Mouse (Mus musculus) thymus, adult 2 months (tissue): ENCODE data around the gene Rptor. TPM values are rescaled to one million over a fixed set of nuclear protein-coding genes. Genes with fewer than 3 reads are reported as not detected.

Experiments
- DNase-seq: peaks from one replicate; pipeline ENCODE4 v3.0.0; 2021
- H3K27ac ChIP-seq: fragments of 200-500 bp; 2 replicates; pipeline ENCODE4 v1.5.1; 2012; ENCODE audit warnings: low read length, control low read depth; ENCODE audit not compliant: control insufficient read depth, insufficient read depth
- H3K27me3 ChIP-seq: fragments of 200-500 bp; 2 replicates; pipeline ENCODE4 v1.6.1; 2012; ENCODE audit warnings: mild to moderate bottlenecking, low read length, moderate library complexity, mixed read lengths; ENCODE audit not compliant: control insufficient read depth, insufficient read depth
- H3K36me3 ChIP-seq: fragments of 200-500 bp; 2 replicates; pipeline ENCODE4 v1.6.1; 2012; ENCODE audit warnings: mild to moderate bottlenecking, low read length, moderate library complexity; ENCODE audit not compliant: control insufficient read depth, insufficient read depth
- H3K4me1 ChIP-seq: fragments of 200-500 bp; replicated peaks from 2 replicates; pipeline ENCODE4 v1.6.1; 2012; ENCODE audit warnings: low read length; ENCODE audit not compliant: control insufficient read depth, insufficient read depth
- H3K4me3 ChIP-seq: fragments of 200-500 bp; 2 replicates; pipeline ENCODE4 v1.5.1; 2012; ENCODE audit warnings: mild to moderate bottlenecking, low read length, control low read depth, moderate library complexity; ENCODE audit not compliant: control insufficient read depth, insufficient read depth
- CTCF ChIP-seq: fragments of 200-500 bp; IDR thresholded peaks from 2 replicates; pipeline ENCODE4 v1.5.1; 2012; ENCODE audit warnings: mild to moderate bottlenecking, control low read depth, low read length, moderate library complexity, borderline replicate concordance; ENCODE audit not compliant: control insufficient read depth, poor library complexity, insufficient read depth; ENCODE audit errors: extremely low read depth
- POLR2A ChIP-seq: fragments of 200-500 bp; IDR thresholded peaks from 2 replicates; pipeline ENCODE4 v1.6.1; 2012; ENCODE audit warnings: mild to moderate bottlenecking, low read length, control low read depth, moderate library complexity; ENCODE audit not compliant: control insufficient read depth, poor library complexity, insufficient read depth; ENCODE audit errors: extremely low read depth
- WGBS: fragments of 180-500 bp; shearing (Covaris S2); methylation state at CpG from one replicate; pipeline ENCODE4 v1.1.7; 2018; 5-methylcytosine and 5-hydroxymethylcytosine counted together
- polyA plus RNA-seq: library from polyadenylated mRNA; depleted of rRNA; stranded (reverse); fragments of >200 nt; gene quantifications from 2 replicates; pipeline ENCODE4 v1.2.3, GENCODE M21; 2012

The Rptor gene
- polyA plus RNA-seq, 1 experiment, result 58.7 TPM

DNA sequence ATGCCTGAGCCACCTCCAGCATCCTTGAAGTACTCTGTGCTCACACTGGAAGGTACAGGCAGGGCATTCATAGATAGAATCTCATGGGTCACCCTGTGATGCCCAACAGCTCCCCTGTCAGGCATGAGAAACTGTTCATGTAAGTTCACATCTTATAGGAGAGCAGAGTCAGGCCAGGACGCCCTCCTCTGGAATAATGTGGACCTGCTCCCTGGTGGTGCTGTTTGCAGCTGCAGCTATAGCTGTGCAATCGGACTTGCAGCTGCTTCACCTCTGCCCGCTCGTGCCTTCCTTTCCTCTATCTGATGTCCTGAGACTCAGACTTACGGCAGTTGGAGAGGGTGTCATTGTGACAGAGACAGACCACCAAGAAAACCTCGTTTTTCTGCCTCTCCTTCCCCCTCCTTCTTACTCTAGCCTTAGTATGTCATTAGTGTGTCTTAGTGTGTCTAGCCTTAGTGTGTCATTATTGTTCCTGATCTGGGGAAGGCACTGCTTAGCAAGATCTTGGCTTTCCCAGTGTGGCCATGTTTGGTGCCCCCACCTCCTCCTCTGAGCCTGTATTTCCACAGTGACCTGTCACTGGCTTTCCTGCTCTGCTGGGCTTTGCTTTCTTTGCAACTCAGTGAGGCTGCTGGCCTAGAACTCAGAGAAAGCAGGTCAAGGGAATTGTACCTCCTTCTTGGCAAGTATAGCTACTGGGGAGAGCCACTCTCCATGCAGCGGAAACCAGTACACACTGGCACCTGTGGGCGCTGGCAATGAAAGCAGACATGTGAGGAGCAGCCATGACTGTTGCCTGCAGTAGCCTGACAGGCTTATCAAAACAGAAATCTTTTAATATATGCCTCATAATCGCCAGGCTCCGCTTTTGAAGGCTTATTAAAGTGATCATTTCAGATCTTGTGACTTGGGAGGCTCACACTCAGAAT lies 237.0 kb downstream of the Rptor start:
- Histone ChIP-seq H3K27ac (no peak overlapping the region), H3K4me3 (no peak overlapping the region), H3K27me3 (no peaks in the 10 kb centered on the region; the same call in 1 of the 2 replicates), H3K4me1 (peaks cover 41% of the 10 kb centered on the region), H3K36me3 (no peaks in the 10 kb centered on the region)
- 87% methylated on average over 10 of the region's 10 CpGs for WGBS
- no peak for TF ChIP-seq CTCF
- TF ChIP-seq POLR2A, result no peak
- peak; percentile 21 for DNase-seq

DNA sequence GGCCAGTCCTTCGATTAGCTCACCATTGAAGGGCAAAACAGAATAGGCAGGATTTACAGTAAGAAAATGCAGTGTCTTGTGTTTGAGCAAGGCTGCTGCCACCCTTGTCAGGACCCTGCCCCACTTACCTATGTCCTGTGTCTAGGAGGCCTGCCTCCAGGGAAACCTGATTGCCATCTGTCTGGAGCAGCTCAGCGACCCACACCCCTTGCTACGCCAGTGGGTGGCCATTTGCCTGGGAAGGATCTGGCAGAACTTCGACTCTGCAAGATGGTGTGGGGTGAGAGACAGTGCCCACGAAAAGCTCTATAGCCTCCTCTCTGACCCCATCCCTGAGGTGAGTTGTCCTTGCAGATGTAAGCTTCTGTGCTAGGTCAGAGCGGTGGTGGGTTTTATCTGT lies 243.9 kb downstream of the Rptor start:
- Histone ChIP-seq H3K27ac (peak overlapping the region; percentile 41; the same call in 1 of the 2 replicates), H3K4me1 (peaks cover 49% of the 10 kb centered on the region), H3K36me3 (no peaks in the 10 kb centered on the region; the same call in 1 of the 2 replicates), H3K27me3 (no peaks in the 10 kb centered on the region), H3K4me3 (no peak overlapping the region)
- TF ChIP-seq CTCF (no peak), POLR2A (no peak)
- 95% methylated on average over 6 of the region's 6 CpGs for WGBS
- no peak for DNase-seq

DNA sequence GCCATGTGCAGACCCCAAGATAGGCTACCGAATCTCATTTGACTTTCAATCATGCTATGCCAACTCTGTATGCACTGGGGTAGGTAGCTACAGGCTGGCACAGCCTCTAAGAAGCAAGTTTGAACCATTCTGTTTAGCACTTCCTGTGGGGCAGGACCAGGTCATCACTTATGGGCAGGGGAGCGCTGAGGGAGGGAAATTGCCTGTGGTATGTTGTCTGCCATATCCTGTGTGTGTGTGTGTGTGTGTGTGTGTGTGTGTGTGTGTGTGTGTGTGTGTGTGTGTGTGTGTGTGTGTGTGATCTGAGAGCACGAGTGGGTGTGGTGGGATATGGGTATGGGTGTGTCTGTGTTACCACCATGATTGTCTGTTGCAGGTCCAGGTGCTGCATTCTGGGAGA lies 244.4 kb downstream of the Rptor start:
- DNase-seq, result no peak
- H3K4me1 ChIP-seq, result peaks cover 49% of the 10 kb centered on the region
- 85% methylated on average over 3 of the region's 3 CpGs for WGBS
- no peaks in the 10 kb centered on the region for H3K27me3 ChIP-seq
- H3K27ac ChIP-seq, result peak overlapping the region; percentile 41; the same call in 1 of the 2 replicates
- TF ChIP-seq CTCF (no peak), POLR2A (no peak)
- no peaks in the 10 kb centered on the region; the same call in 1 of the 2 replicates for H3K36me3 ChIP-seq
- no peak overlapping the region for H3K4me3 ChIP-seq

DNA sequence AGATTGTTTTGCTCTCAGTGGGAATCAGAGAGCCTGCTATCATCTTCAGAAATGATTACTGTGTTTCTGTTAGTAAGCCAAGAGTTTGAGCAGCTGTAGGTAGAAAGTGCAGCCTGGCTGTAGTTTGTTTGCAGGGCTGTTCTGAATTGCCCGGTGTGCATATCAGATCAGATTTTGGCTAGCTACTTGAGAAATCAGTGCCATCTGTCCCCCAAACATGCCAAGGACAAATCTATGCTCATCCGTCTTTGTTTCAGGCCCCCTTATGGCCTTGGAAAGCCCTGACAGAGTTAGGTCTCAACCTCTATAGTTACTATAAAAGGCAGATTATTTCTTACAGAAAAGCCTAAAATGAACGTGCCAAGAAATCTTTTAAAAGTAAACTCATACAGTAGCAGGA lies 244.9 kb downstream of the Rptor start:
- WGBS, result 89% methylated on average over 3 of the region's 3 CpGs
- H3K27ac ChIP-seq, result no peak overlapping the region
- no peak for TF ChIP-seq CTCF
- no peak for TF ChIP-seq POLR2A
- no peaks in the 10 kb centered on the region; the same call in 1 of the 2 replicates for H3K36me3 ChIP-seq
- no peak for DNase-seq
- H3K27me3 ChIP-seq, result no peaks in the 10 kb centered on the region
- no peak overlapping the region for H3K4me3 ChIP-seq
- peaks cover 49% of the 10 kb centered on the region for H3K4me1 ChIP-seq

DNA sequence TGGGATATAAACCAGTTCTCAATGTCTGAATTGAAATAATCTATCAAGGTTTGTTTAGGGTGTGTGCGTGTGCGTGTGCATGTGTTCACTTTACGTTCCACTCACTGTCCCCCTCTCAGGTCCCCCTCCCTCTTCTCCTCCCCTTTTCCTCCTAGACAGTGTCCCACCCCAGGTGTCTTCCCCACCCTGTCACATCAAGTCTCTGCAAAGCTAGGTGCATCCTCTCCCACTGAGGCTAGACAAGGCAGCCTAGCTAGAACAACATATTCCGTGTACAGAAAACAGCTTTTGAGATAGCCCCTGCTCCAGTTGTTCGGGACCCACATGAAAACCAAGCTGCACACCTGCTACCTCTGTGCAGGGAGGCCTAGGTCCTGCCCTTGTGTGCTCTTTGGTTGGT lies 245.5 kb downstream of the Rptor start:
- WGBS, result 72% methylated on average over 5 of the region's 5 CpGs
- Histone ChIP-seq H3K4me1 (peaks cover 49% of the 10 kb centered on the region), H3K36me3 (no peaks in the 10 kb centered on the region; the same call in 1 of the 2 replicates), H3K4me3 (no peak overlapping the region), H3K27me3 (no peaks in the 10 kb centered on the region), H3K27ac (peak overlapping the region; percentile 71)
- no peak for DNase-seq
- TF ChIP-seq CTCF, result no peak
- TF ChIP-seq POLR2A, result no peak

DNA sequence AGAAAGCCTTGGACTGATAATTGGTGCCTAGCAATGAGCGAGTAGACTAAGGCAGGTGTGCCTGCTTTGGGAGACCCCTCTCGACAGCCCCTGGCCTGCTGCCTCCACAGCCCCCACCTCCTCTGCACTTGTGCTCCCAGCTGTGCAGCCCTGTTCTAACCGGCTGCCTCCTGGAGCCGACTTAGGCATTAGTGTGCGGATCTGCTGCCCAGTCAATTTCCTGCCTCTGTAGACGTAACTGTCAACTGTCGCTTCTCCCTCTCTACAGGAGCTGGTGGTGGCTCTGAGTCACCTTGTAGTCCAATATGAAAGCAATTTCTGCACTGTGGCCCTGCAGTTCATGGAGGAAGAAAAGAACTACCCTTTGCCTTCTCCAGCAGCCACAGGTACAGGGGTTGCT lies 253.3 kb downstream of the Rptor start:
- Histone ChIP-seq H3K27me3 (no peaks in the 10 kb centered on the region), H3K4me1 (peaks cover 41% of the 10 kb centered on the region), H3K4me3 (peak overlapping the region; percentile 41), H3K36me3 (no peaks in the 10 kb centered on the region; the same call in 1 of the 2 replicates), H3K27ac (peak overlapping the region; percentile 94)
- TF ChIP-seq CTCF, result no peak
- TF ChIP-seq POLR2A, result 0 out of 2 replicates have a peak, but pooled peaks have one; percentile 14
- DNase-seq, result peak; percentile 48
- 13% methylated on average over 7 of the region's 7 CpGs for WGBS
